Mouse (Mus musculus) retina, adult 2 months (tissue): ENCODE measurements around the gene Tasp1.
"Not testable (repeated sequence)": the region's sequence is repeated elsewhere in the genome, so short reads cannot be mapped to it uniquely, and the experiment has no call there.

Experiments
- DNase-seq: peaks from one replicate; pipeline ENCODE4 v3.0.0-alpha.2; 2012; ENCODE audit warnings: low read depth, low spot score

Tasp1 gene

DNA sequence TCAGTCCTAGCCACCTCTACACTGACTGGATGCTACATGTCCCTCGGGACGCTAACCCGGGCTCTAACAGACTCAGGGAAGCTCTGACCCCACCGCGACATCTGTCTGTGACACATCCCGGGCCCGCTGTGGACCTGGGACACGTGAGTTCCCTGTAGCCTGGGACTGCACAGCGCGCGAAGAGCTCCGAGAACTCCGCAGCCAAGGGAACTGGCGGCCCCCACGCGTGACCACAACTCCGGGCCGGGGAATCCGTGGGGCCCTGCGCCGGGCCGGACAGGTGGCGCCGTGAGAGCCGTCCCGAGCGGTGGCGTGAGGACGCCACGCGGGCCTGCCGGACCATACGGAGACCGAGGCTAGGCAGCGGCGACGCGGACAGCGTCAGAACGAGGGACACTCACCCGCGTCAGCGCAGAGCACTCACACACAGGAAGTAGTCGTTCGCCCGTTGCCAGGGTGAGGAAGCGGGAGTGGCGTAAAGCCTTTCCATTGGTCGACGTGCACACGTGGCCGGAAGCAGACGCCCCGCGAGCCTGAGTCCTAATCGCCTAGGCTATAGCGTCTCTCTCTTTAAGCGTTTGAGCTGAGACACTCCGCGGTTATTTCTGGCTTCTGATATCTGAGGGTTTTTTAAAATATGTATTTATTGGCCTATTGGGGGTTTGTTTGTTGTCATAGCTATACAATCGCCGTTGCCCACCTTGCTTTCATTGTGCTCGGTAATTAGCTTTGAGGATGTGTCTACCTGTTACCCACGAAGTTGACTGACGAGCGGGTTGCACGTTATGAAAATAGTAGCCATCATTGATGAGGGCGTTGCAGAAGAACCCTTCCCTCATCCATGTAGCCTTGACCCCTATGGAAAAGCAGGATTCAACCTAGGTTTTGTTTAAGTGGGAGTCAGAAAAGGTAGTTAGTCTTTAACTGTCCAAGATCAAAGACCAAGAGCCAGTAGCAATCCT, at the start of gene Tasp1:
Gene Tasp1 (minus strand): TSS at position 453 of the 962 bp plus-strand sequence.
- peak; percentile 89 for DNase-seq

DNA sequence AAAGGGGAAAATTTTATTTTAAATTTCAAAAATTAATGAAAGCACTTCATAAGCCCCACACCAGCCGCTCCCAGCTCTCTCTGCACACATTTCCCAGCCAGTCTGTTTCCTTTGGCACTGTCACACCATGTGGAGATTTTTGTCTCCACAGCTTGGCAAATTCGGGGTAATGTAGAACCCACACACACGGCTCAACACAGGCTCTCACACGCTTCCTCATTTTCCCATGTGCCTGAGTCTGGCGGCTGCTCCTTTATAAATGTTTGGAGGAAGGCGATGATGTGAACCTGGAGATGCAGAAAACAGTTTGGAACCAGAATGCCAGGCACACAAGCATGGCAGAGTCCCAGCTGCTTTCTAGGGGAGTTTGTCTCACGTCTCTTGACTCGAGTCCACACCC, 47.2 kb upstream of the Tasp1 start:
- DNase-seq = no peak

DNA sequence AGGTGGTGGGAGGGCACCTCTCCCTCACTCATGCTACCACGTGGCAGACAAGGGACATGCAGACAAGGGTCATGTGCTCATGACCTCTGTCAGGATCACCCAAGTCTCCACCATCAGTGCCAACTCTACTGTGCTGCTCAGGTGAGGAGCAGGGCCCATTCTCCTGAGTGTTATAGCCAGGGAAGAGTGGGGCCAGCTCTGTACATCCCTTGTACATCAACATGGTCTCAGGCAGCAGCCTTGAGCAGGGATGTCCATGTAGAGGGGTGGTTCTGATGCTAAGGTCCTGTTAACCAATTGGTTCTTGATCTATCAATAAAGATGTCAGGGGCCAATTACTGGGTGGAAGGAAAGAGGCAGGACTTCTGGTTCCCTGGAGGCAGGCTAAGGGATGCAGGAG, 42.3 kb upstream of the Tasp1 start:
- no peak for DNase-seq

DNA sequence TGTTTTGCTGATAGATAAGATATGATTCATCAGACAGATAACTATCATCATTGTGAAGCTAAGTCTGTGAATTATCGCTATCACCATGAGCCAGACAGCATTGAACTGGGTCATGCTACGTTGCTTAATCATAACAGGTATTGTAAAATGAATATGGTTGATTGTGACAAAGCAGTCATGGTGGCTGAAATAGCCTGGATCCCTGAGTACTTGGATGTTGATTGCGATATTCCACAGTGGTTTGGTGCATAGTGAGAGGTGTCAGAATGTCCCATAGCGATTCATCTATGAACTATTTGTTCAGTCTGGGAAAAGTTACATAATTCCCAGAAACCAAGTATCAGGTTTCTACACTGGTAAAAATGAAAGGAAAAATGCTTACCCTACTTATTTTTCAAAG, 41.0 kb upstream of the Tasp1 start:
- no peak for DNase-seq

DNA sequence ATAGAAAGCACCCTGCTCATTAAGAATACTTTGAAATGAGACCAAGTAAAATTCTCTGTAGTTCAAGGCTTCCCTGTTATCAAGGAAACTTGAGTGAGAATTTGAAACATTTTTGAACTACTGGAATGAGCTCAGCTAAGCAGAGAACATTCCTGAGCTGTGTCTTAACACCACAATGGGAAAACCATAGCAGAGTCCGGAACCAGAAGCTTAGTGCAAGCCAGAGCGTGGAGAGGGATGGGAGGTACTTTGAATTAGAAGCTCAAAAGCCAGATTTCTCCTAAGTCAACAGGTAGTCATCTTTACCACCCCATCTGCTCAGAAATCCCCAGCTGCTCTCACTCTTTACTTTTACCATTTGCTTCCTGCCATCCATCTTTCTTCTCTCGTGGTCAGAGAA, 38.3 kb upstream of the Tasp1 start:
- no peak for DNase-seq

DNA sequence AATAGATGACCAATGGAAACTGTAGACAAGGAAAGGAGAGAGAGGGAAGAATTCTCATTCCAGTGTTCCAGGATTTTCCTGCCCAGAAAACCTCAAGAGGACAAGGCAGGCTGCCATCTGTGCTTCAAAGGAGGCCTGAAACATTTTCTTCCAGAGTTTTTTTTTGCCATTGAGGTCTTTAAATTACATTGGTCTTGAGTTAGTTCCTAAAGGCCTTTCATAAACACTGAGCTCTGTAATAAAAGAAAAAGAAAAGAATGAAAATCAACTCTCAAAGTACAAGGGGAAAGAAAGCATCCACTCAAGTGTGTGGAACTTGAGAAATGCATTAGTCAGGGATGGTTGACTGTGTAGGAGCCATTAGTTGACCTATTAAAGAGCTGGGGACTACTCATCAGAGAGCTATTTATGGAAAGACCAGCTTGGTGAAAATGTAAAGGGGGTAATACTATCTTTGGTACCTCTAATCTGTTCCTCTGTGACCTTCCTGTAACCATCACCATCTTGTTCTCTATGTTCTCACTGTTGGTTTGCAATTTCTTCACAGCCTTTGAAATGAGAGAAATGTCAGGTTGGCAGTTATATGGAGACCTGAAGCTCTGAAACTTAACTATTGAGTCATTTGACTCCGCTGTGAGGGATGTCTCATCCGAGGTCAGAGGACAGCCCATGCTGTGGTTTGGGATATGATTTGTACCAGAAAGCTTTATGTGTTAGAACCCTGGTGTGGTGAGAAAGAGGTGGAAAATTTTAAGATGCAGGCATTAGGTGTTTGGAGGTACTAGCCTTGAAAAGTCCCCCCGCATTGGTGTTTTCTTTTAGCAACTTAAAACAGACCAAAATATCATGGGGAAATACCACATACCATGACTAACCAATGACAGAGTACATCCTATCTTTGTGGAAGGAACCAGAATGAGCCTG, 34.2 kb upstream of the Tasp1 start:
- DNase-seq = no peak

DNA sequence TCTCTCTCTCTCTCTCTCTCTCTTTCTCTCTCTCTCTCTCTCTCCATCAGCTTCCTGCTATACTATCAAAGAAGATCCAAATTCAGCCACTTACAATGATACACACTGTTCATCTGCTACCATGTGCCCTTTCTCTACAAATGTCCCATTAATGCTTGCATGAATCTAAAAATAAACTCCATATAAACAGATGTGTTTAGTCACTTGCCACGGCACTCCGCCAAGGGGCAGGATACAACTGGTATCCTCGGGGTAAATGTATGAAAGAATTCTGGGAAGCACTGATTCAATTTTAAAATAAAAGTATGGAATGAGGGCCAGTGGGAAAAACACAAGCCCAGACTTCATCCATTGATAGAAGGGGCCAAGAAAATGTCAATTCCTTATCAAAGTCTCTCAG, 33.4 kb upstream of the Tasp1 start:
- no peak for DNase-seq

DNA sequence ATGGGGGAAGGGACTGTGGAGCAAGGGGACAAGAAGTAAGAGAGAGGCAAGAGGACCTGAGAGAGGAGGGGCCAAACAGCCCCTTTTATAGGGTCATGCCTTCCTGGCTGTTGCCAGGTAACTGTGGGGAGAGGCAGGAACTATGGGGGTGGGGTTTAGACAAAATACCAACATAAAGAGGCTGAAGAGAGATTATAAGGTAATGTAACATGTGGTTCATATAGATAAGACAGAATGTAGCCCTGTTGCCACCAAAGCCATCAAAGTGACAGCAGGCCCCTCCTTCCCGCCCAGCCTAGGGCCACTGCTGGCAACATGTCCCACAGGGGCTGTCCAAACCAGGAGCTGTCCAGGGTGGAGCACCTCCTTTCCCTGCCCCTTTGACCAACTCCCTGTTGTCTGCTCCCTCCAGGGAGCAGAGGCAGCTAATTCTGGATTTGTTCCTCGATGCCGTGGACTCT, 30.6 kb upstream of the Tasp1 start:
- no peak for DNase-seq

DNA sequence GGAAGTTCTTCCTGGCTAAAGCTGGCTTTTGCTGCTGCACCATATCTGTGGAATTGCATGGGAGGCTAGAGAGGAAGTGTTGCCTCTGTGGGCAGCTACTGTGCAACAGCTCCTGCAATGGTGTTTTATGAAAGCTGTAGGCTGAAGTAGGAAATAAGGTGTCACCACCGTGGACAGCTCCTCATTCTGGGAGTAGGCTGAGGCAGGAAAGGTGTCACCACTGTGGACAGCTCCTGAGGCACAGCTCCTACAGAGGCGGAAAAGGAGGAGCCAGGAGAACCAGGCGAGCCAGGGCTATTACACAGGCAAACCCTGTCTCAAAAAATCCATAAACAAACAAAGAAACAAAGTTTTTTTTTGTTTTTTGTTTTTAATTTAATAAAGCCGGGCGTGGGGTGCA, 29.4 kb upstream of the Tasp1 start:
- no peak for DNase-seq

DNA sequence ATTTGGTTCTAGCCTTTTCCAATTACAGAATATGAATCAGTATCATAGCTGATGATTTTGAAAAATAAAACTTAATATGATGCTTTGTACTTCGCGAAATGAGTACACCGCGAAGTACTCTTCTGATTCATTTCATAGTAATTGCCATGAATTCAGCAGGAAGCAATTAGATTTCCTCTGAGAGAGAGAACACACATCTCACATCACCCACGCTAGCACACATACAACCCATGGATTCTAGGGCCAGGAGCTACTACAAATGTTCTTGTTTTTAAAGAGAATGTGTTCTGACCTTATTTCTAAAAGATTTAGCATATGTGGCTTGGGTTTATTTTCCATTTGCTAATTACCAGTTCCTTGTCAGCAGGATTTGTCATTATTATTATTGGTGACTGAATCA, 26.8 kb upstream of the Tasp1 start:
- no peak for DNase-seq

DNA sequence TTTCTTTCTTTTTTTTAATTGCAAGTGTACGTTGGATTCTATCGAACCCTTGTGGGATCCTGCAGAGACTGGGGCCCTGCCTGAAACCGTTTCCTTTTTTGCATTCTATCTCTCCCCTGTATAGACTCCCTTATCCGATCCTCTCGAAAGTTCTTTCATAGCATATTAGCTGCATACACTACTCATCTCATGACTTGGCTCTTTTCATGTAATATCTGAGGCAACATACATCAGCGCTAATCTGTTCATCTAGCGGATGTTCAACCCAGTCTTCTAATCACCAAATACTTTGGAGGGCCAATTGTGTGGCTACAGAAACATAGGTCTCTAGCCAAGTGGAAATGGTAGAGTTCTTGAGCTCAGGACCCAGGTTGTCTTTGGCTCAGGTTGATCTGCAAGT, 17.6 kb upstream of the Tasp1 start:
- no peak for DNase-seq

DNA sequence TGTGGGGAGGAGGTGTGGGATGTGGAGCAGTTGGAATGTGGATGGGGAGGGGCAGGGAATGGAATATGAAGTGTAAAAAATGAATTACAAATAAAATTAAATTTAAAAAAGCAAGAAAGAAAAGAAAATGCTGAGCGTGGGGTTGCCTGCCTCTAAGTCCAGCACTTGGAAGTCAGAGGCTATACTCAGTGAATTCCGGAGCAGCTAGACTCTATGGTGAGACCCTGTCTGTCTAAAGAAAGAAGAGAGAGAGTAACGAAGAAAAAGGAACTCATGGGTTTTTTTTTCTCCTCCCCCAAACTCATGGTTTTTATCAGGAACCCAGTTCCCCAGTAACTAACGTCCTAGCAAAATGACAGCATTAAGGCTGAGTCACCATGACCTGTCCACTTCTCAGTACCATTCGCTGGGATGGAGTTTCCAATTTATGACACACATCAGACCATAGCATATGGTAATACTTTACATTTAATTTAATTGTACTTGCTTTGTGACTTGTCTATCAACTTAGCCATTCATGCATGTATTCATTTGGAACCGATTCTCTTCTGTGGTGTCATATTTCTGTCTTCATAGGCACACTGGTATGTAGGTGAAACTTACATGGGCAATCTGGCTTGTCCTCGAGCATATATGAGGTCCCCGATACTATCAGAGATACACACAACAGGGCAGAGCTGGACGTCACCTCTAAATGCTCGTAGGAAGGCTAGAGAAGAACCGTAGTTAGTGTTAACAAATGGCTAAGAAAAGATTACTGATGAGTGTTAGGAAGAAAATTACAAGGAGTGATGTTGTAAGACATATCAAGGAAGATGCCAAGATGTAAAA, 14.4 kb upstream of the Tasp1 start:
- DNase-seq = no peak

DNA sequence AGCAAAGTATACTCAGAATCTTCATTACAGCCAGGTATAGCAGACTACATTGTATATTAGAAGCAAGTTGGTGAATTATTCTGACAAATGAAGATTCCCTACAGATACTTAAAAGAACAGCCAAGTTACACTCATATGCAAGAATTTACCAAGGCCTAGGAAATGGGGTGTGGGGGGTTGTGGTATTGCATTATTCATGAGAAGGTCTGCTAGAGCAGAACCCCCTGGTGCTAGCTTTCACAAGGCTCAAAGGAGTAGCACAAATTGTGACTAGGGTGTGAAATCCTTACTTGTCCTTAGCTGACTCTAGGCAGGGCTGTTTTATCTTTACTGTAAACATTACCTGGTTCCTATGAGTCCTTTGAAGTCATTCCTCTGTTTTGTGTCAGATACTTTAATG, 12.7 kb upstream of the Tasp1 start:
- DNase-seq = not testable (repeated sequence)

DNA sequence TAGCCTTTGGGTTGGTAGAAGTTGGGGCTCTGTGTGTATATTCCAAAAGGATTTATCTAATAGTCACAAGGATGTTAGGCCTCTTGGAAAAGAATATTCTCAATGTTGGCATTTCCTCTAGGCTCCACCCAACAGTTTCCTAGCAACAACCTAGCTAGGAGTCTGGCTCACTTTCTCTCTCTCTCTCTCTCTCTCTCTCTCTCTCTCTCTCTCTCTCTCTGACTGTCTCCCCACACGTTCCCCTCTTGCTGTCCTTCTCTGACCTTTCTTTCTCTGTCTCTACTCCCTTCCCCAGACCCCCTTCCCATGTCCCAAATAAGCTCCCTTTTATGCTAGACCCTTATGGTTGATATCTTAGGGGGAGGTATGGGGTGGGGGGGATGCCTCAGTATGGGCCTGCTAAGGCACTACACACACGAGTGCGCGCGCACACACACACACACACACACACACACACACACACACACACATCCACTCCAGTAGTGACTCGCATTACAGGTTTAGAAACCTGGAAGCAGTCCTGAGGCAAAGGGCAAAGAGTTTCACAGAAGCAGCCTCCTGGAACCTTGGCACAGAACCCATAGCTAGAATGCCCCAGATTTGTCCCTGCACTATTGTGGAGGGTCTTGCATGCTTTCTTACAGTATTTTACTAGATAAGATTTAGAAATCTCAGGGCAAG, 12.1 kb upstream of the Tasp1 start:
- no peak for DNase-seq

DNA sequence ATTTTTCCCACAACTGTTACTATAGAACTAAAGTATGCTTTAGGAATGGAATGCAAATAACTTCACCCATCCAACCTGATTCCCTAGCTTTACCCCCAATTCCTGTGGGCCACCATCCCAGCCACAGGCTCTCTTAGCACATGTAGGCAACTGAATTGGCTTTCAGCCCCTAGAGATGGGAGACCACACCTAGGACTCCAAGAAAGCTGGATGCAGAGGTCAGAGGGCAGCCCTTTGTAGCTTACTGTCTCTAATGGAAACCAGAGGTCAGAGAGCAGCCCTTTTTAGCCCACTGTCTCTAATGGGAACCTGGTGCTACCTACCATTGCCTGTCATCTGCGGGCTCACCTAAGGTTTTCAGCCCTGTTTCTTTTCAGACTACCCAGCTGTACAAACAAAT, 10.9 kb upstream of the Tasp1 start:
- no peak for DNase-seq

DNA sequence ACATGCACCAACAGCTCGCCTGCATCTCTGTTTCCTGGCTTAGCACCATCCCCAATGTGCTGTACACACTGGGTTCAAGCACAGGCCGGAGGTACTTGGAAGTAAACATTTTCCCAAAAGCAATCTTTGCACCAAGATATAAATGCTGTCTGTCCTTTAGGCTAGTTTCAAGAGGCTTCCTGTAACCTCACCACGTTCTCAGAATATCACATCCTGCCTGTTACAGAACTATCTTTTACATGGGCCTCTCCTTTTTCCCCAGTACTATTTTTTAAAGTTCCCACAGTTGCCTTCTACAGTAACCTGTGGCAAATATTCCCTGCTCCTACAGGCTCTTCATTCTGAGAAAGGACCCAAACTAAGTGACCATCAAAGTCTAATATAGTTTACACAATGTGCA, 8.5 kb upstream of the Tasp1 start:
- no peak for DNase-seq

DNA sequence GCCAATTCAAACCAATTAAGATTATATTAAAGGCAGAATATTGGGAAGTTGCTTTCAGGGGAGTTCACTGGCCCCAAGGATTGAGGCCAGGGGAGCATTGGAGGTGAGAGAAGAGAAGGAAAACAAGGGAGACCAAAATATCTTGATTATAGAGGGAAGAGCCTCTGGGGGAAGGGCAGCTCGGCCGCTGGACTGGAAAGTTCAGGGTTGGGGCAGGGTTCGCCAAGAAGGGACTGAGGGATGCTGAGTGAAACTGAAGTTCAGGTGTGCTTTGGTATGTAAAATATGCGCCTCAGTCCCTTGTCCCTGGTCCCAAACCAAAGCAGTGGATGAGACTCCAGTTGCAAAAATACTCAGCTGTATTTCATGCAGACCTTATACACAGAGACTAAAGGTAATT, 911 bp upstream of the Tasp1 start:
- DNase-seq = no peak

DNA sequence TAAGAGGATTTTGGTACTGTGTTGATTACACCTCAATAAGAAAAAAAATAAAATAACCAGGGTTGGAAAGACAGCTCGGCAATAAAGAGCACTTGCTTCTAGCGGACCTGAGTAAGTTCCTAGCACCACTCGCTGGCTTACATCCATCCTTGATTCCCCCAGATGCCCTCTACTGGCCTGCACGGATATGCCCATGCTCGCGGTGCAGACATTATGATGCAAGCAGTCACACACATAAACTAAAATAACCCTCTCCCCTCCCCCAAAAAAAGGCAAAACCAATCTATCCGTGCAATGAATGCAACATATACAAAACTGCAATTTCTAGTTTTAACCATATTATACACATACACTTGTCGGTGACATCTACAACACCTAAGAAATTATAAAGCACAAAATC, 929 bp downstream of the Tasp1 start:
- DNase-seq = no peak

DNA sequence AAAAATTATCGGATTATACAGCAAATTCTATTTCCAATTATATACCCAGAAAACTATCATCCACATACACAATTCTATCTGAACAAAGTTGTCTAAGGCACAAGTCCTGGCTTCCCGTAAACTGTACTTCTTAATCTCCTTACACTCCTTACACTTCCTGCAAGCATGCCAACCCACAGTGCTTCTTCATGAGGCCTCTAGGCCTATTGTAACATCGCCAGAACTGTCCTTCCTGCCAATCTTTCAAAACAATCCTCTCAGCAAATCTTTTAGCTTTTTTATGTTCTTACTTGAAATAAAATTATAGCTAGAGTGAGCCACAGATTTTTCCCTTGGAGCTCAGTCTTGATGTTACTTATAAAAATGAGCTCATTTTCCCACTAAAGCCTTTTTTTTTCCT, 5.1 kb downstream of the Tasp1 start:
- DNase-seq = no peak

DNA sequence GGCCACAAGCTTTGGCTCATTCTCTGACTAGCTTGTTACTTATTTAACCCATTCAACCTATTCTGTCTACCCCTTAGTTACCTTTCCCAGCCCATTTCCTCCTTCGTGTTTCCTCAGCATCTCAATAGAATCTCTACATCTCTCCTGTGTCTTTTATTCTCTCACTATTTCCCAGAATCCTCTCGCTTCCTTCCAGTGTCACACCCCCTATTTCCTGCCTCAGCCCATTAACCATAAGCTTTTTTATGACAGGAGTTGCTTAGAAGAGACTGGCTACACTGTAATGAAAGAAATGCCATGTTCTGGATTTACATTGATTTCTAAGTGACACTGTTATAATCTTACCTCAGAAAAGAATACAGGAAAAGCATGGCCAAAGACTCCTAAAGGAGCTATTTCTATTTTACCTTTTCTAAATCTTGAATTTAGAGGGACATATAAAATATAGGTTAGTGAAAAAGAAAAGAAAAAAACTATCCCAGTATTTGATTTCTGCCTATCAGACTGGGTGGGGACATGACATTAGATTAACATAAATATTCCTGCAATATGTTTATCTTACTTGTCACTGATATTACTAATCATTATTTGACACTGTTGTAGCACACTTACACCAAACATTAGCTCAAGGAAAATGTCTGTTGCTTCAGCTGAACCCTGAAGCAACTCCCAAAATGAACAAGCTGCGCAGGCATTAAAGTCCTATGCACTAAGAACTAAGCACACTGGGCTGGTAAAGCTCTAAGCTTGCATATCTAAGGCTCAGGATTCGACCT, 6.3 kb downstream of the Tasp1 start:
- no peak for DNase-seq
